Mouse (Mus musculus) monocyte, adult 2 months (primary cell): Measurements from ENCODE around the gene 4930442H23Rik.
"Not testable (repeated sequence)": the region's sequence is repeated elsewhere in the genome, so short reads cannot be mapped to it uniquely, and the experiment has no call there.

Experiments
- DNase-seq, 2 experiments: peaks; one replicate each; pipeline ENCODE4 v3.0.0; 2022; ENCODE audit warnings: low spot score in 2 of 2, low read depth in 1 of 2

4930442H23Rik gene

GRCm38 (mm10) chr10:81183805-81184204 lies at the start of gene 4930442H23Rik:
Gene 4930442H23Rik (minus strand): TSS chr10:81183849.
- no peak for DNase-seq

- DNase-seq = no peak
Observed at GRCm38 (mm10) chr10:81233226-81233585, 49.6 kb upstream of the 4930442H23Rik start.

DNA sequence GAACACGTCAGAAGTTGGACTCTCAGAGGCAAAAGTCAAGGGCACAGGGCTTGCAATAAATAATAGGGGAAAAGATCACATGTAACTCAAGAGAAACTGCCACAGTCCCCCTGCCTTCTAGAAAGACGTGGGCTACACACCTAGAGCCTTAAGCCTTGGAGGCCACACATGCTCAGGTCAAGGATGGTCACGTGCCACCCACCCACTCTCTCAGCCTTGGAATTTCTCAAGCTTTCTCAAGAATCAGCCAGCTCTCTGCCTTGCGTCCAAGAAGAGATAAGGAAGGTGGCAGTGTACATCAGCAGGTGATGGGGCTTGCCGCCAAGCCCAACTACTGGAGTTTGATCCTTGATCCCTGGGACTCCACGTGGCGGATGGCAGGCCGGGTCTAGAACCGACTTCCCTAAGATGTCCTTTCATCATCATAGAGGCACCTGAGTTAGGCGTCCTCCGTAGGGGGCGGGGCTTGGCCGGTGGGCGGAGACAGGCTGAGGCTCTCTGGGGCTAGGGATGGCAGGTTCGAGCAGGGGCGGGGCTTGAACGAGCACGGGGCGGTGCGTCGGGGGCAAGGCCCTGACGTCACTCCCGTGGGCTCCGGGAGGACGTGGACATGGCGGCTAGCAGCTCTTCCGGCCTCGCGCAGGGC lies 49.1 kb upstream of the 4930442H23Rik start, which contains the start of gene Zfr2:
Zfr2 (plus strand) TSS at position 576 of the 646 bp plus-strand sequence.
- peak; percentile 65 to 80 for DNase-seq

DNA sequence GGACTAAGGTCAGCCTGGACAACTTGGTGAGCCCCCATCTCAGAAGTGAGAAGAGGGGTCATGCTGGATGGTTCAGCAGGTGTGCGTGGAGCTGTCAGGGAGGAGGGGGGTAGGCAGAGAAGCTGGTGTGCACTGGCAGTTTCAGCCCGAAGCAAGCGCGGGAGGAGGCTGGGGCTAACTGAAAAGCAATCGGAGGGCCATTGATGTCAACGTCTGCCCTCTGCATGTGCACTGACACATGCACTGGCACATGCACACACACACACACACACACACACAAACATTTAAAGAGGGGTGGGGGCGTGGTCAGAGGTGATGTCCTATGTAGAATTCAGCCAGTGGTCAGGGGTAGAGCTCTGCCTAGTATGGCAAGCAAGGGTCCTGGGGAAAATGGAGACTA lies 47.8 kb upstream of the 4930442H23Rik start:
- DNase-seq = no peak

DNA sequence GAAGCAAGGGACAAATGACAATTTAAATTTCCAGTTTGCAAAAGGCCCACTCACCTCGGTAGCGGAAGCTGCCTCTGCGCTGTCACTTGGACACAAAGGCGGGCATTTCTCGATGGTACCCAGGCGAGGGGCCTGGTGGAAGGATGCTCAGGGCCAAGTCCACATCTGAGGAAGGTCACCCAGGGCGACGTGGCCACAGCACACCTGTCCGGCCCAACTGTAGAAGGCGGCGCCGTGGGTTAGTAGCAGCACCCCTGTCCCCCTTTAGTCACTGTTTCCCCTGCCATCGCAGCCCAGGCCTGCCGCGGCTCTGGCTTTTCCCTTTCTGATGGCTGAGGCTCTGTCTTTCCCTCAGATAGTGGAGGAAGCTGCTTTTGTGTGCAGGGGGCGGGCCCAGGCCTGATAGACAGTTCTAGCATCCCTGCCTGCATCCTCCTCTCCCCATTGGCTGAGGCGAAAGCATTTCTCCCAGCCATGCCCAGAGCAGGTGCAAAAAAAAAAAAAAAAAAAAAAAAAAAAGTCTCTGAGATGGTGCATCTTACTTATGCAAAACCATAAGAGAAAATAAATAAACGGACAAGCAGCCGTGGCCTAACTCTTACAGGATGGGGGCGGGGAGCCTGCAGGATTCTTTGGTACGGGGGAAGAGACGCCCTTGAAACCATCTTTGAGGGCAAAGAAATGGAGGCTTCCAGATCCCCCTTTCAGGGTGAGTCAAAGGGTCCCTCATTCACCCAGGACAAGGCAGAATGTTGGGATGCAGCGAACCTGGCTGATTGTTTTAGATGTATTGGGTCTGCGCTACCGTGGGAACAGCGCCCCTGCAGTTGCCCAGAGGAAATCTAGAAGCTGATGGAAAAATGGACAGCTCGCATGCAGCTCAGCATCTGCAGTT lies 47.0 kb upstream of the 4930442H23Rik start, which contains the start of gene Atcay:
Atcay (minus strand) TSS at position 396 of the 895 bp plus-strand sequence.
- no peak for DNase-seq

DNA sequence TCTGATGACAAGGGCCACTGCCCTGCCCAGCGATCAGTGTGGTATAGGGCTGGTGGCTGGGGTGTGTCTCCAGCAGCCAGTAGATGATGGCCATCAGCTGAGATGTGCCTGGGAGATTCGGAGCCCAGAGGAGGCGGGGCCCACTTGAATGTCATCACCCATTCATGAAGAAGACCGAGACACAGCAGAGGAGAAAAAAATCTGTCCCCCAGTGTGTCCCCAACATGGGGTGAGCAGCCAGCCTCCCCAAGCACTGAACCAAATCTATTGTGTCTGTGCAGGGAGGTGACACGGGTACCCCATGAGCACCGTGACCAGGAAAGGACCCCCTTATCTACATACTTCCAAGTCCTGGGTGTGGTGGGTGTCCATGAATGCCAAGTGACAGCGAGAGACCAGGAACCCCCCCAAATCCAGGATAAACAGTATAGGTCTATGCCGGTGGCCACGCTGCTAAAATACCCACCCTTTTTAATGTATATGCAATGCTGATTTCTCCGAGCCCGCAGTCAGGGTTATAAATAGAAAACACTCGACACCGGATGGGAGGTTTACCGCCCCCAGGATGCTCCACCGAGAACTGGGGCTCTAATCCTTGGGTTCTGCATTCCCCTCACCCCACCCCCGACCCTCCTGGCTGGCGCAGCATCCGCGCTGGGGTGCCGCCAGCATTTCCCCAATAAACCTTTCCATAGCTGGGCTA lies 46.2 kb upstream of the 4930442H23Rik start:
- no peak for DNase-seq

GRCm38 (mm10) chr10:81223731-81224130 lies 40.1 kb upstream of the 4930442H23Rik start:
- DNase-seq = not testable (repeated sequence)

DNA sequence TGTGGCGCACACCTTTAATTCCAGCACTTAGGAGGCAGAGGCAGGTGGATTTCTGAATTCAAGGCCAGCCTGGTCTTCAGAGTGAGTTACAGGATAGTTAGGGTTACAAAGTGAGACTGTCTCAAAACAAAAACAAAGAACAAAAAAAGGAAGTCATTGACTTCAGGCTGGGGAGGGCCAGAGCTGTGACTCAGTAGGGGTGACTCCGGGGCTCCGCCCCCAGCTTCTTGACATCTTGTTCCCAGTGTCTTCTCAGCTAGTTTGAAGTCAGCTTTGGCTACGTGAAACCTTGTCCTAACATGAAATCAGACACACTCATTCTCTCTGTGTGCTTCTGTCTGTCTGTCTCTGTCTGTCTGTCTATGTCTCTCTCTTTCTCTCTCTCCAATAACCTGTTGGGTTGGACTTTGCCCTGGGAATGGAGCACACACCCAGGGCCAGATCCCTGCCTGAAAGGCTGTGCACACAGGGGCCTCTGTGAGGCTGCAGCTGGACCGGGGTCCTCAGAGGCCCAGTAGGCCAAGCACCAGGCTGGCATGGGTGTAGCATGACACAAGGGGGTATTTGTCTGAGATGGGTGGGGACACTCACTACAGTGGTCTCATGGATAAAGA lies 37.9 kb upstream of the 4930442H23Rik start:
- DNase-seq = no peak

DNA sequence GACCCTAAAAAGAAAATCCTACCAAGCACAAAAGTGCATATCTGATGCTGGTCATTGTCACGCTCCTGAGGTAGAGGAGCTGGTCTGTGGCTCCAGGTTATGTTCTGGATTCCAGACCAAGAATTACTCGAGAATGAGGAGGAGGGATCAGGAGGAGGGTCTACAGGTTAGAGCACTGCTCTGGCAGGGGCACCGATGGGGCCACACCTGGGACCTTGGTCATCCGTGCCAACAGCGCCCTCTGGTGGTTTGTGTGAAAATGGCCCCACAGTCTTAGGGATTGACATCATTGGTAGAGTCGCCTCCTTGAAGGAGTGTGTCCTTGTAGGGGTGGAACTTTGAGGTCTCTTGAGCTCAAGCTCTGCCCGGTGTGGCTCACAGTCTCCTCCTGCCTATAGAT lies 34.3 kb upstream of the 4930442H23Rik start:
- peak in 1 of 2 experiments; percentile 54 for DNase-seq

GRCm38 (mm10) chr10:81217267-81217666 lies 33.6 kb upstream of the 4930442H23Rik start:
- not testable (repeated sequence) for DNase-seq

- DNase-seq = no peak
Observed at GRCm38 (mm10) chr10:81216810-81217209, 33.2 kb upstream of the 4930442H23Rik start.

- DNase-seq = no peak
Observed at GRCm38 (mm10) chr10:81216260-81216659, 32.6 kb upstream of the 4930442H23Rik start.

DNA sequence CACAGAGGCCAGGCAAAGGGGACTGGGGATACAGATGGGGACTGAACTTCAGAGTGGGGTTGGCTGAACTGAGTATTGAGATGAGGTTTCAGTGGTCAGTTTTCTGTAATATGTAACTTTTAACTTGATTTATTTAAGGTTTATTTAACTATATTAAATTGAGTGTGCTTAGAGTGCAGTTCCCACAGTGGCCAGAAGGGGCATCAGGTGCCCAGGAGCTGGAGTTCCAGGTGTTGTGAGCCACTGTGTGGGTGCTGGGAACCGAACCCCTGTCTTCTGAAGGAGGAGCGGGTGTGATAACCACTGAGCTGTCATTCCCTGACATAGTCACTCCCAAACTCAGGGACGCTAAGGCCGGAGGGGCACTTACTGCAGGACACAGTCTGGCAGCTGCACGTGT lies 26.5 kb upstream of the 4930442H23Rik start:
- no peak for DNase-seq

DNA sequence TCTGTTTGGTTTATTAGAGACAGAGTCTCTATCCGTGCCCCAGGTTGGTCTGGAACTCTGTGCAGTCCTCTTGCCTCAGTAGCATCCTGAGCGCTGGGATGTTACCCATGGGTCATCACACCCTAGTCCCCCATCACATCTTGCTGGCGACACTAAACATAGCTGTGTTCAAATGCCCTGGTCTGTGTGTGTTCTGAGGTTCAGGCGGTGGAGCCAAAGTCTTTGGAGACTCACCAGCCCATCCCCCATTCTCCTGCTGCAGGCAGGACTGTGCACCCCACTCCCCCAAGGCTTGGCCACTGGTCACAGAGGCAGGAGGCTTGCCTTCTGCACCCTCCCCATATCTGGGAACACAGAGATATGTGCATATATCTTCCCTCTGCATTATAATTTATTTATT lies 20.5 kb upstream of the 4930442H23Rik start:
- no peak for DNase-seq

DNA sequence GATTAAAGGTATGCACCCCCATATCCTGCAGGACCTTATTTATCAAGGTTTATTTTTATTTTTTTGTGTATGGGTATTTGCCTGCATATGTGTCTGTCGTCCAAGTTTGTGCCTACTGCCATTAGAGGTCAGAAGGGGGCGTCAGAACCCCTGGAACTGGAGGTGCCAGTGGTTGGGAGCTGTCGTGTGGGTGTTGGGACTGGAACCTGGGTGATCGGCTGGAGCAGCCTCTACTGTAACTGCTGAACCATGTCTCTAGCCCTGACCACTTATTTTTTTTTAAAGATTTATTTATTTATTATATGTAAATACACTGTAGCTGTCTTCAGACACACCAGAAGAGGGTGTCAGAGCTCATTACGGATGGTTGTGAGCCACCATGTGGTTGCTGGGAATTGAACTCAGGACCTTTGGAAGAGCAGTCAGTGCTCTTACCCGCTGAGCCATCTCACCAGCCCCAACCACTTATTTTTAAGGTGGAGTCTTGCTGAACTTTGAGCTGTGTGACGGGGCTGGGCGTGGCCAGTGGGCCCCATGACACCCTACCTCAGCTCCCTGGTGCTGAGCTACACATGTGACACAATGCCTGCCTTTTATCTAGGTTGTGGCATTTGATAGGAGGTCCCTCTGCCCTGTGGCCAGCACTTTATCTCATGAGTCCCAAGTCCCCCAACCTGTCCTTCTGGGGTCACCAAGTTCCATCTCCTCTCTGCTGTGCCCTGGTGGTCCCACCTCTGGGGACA lies 19.5 kb upstream of the 4930442H23Rik start:
- no peak for DNase-seq

- no peak for DNase-seq
Observed at GRCm38 (mm10) chr10:81201807-81202758, 18.4 kb upstream of the 4930442H23Rik start, which contains the start of gene Nmrk2. Gene Nmrk2 (minus strand): TSS chr10:81202051.

DNA sequence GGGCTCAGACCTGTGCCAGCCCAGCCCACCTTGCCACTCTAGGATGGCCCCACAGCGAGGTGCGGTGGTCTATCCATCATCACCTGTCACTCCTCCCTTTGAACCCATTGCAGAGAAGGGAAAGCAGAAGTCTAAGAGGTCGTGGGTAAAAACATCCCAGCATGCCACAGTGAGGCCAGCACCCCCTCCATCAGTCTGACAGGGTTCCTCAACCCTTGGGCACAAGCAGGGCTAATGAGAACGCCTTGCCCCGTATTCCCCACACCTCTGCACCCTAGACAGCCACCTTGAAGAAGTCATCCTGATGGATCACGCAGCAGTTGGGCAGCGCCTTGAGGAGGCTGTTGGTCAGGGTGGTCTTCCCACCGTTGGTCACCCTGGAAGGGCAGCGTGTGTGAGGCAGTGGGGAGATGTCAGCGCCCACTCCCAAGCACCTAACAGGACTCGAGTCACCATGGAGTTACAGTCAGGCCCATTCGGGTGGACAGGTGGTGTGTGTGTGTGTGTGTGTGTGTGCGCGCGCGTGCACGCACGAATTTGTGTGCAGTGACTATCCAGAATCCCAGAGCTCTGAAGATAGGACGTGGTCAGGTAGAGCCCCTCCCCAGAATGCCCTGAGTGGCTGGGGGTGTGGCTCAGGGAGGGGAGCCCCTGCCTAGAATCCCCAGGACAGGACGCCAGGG lies 17.1 kb upstream of the 4930442H23Rik start:
- no peak for DNase-seq

DNA sequence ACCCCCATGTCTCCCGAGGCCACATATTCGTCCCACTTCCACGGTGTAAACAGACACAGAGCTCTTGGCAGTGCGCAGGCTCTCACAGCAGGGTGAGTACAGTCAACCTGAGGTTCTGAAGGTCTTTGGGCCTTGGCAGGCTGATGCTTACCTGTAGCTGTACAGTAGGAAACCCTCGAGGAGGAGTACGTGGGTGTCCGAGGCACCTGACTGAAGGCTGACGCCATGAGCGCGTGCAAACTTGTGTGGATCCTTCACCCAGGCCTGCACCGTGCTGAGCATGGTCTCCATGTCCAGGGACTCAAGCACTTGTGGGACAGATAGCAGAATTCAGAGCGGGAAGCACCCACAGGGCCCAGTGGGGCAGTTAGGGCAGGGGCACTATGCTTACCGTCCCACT lies 16.5 kb upstream of the 4930442H23Rik start:
- no peak for DNase-seq

DNA sequence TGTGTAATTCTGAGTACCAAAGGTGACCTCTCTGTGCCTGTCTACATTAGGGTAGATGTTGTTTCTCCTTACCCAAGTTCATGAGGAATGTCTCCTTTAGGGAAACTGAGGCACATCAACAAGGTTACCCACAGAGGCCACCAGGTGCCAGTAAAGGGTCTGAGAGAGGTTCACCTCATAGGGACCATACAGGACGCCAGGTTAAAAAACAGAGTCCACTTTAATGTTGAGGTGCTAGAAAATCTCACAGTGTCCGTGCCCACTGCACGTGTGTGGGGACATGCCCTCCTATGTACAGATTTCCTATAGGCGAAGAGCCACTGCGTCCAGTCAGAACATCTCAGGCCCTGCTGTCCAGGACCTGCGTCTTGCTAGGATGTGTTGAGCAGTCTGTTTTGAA lies 15.3 kb upstream of the 4930442H23Rik start:
- DNase-seq = no peak
